Mouse (Mus musculus) cortical plate, adult 2 months (tissue): ENCODE measurements at regions not wholly inside any gene's neighbourhood (a gene's known extent, or its start where the extent isn't known, plus 50 kb on each side); places are given as distances from the start of the nearest gene placed in this dataset.

Experiments
- CTCF ChIP-seq: fragments of 200-500 bp; IDR thresholded peaks from 2 replicates; pipeline ENCODE4 v1.5.1; 2011; ENCODE audit warnings: mild to moderate bottlenecking, control low read depth, low read length; ENCODE audit not compliant: insufficient read depth; ENCODE audit errors: extremely low read depth
- POLR2A ChIP-seq: fragments of 200-500 bp; IDR thresholded peaks from 2 replicates; pipeline ENCODE4 v1.6.1; 2011; ENCODE audit warnings: mild to moderate bottlenecking, low read length, control low read depth; ENCODE audit not compliant: insufficient read depth; ENCODE audit errors: extremely low read depth

DNA sequence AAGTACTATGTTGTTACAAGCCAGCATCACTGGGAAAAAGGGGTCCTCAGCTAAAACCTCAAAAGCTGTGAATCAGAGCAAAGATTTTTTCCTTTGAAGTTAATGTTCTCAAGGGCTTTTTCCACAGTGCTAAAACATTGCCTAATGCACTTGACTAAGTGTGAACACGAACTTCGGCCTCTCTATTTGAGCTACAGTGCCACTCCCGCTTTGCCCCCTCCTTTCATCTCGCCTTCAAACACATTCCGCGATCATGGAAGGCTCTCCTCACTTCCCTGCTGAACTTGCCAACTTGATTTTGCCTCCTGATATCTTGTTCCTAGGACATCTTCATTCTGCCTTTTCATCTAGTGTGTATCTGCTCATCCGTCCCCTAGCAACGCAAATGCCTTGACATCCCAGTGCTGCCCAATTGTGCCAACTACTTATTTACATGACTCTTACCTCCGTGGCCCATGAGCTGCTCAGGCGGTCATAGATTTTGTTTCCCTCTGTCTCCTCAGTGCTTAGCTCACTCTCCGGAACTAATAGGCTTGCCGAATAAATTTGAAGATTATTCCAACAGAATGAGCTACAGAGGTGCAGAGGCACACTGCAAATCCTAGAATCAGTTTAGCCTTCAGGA lies 116.6 kb upstream of the Kcnip4 start:
- no peak for TF ChIP-seq CTCF
- no peak for TF ChIP-seq POLR2A
